Comparison of ENCODE assay signal across 38 mouse cellular contexts in genomic region chr2:84935065-84935464, GRCm38 (mm10). TPM values are rescaled to one million over a fixed set of nuclear protein-coding genes. Genes with fewer than 3 reads are reported as not detected.
DNase-seq lines count a peak whose midpoint lies in the region; ATAC-seq and TF ChIP-seq lines count a peak whose summit lies in the region.
"Had no signal": no experiment of that assay in that cellular context is flagged by ENCODE, and none has a peak within 500 bp of the region (broad histone marks: within the 10 kb centered on the region; RNA-seq: fewer than 3 reads in every experiment).

No protein-coding gene starts in this region.

- no peak for TF ChIP-seq CTCF in hindbrain, postnatal 0 days (IDR thresholded peaks at IDR 0.05; ENCODE audit: low read depth)
- no peak for TF ChIP-seq CTCF in midbrain, postnatal 0 days (IDR thresholded peaks at IDR 0.05)

- peaks cover 6% of the 10 kb centered on the region for H3K4me1 ChIP-seq in forebrain, embryonic 13.5 days
- H3K4me1 ChIP-seq in forebrain, embryonic 16.5 days (replicated peaks; ENCODE audit: control insufficient read depth, insufficient read depth, low read length) = peaks cover 3% of the 10 kb centered on the region; the same call in 1 of the 2 replicates
- H3K4me1 ChIP-seq in hindbrain, postnatal 0 days (ENCODE audit: insufficient read depth, low read length) = peaks cover 5% of the 10 kb centered on the region; the same call in 1 of the 2 replicates
- H3K4me1 ChIP-seq in hindbrain, embryonic 10.5 days (replicated peaks) = peaks cover 22% of the 10 kb centered on the region
- H3K4me1 ChIP-seq in midbrain, embryonic 14.5 days (ENCODE audit: control insufficient read depth, insufficient read depth, low read length) = 0 out of 2 replicates have a peak, but pooled peaks cover 4% of the 10 kb centered on the region
- peaks cover 20% of the 10 kb centered on the region for H3K4me1 ChIP-seq in midbrain, embryonic 10.5 days
- H3K4me1 ChIP-seq in midbrain, postnatal 0 days (ENCODE audit: insufficient read depth, low read length) = no peaks in the 10 kb centered on the region

- H3K27ac ChIP-seq in forebrain, embryonic 13.5 days = no peak overlapping the region
- H3K27ac ChIP-seq in forebrain, embryonic 16.5 days (ENCODE audit: low read length) = no peak overlapping the region
- no peak overlapping the region for H3K27ac ChIP-seq in hindbrain, postnatal 0 days
- H3K27ac ChIP-seq in hindbrain, embryonic 10.5 days = no peak overlapping the region
- H3K27ac ChIP-seq in midbrain, embryonic 14.5 days (replicated peaks; ENCODE audit: low read depth, low read length) = no peak overlapping the region
- H3K27ac ChIP-seq in midbrain, embryonic 10.5 days (replicated peaks) = no peak overlapping the region
- no peak overlapping the region for H3K27ac ChIP-seq in midbrain, postnatal 0 days (ENCODE audit: low read depth, low read length)
- H3K27ac ChIP-seq: embryonic facial prominence, embryonic 12.5 days; heart, embryonic 15.5 days; hindbrain, embryonic 14.5 days; left cerebral cortex, adult 2 months; limb, embryonic 12.5 days; stomach, embryonic 15.5 days had no signal

- no peak overlapping the region for H3K4me3 ChIP-seq in forebrain, embryonic 13.5 days
- H3K4me3 ChIP-seq in forebrain, embryonic 16.5 days (replicated peaks; ENCODE audit: low read length) = no peak overlapping the region
- no peak overlapping the region for H3K4me3 ChIP-seq in hindbrain, postnatal 0 days (ENCODE audit: low read length)
- H3K4me3 ChIP-seq in hindbrain, embryonic 10.5 days = no peak overlapping the region
- no peak overlapping the region for H3K4me3 ChIP-seq in midbrain, embryonic 14.5 days (replicated peaks; ENCODE audit: low read depth, low read length)
- H3K4me3 ChIP-seq in midbrain, embryonic 10.5 days = no peak overlapping the region
- H3K4me3 ChIP-seq in midbrain, postnatal 0 days (ENCODE audit: low read depth, low read length) = no peak overlapping the region
- H3K4me3 ChIP-seq: embryonic facial prominence, embryonic 12.5 days; gastrocnemius, adult 2 months; heart, embryonic 15.5 days; left cerebral cortex, adult 2 months; limb, embryonic 12.5 days; megakaryocyte, embryonic 14.5 days; stomach, embryonic 15.5 days had no signal

- WGBS in forebrain, embryonic 13.5 days = 29% methylated on average over 5 of the region's 5 CpGs
- 37% methylated on average over 5 of the region's 5 CpGs for WGBS in forebrain, embryonic 16.5 days
- 63% methylated on average over 5 of the region's 5 CpGs for WGBS in hindbrain, postnatal 0 days
- 85% methylated on average over 5 of the region's 5 CpGs for WGBS in hindbrain, embryonic 10.5 days
- 35% methylated on average over 5 of the region's 5 CpGs for WGBS in midbrain, embryonic 14.5 days
- 57% methylated on average over 5 of the region's 5 CpGs for WGBS in midbrain, embryonic 10.5 days
- 39% methylated on average over 5 of the region's 5 CpGs for WGBS in midbrain, postnatal 0 days

- no peak overlapping the region for H3K4me2 ChIP-seq in forebrain, embryonic 13.5 days
- no peak overlapping the region for H3K4me2 ChIP-seq in forebrain, embryonic 16.5 days (ENCODE audit: low read length)
- no peak overlapping the region for H3K4me2 ChIP-seq in hindbrain, postnatal 0 days (ENCODE audit: low read depth, low read length)
- H3K4me2 ChIP-seq in midbrain, embryonic 14.5 days (ENCODE audit: low read length) = no peak overlapping the region
- H3K4me2 ChIP-seq in midbrain, postnatal 0 days (ENCODE audit: low read depth, low read length, poor library complexity, severe bottlenecking) = no peak overlapping the region
- H3K4me2 ChIP-seq: embryonic facial prominence, embryonic 12.5 days; heart, embryonic 15.5 days; hindbrain, embryonic 14.5 days; limb, embryonic 12.5 days; stomach, embryonic 15.5 days had no signal

- H3K9me3 ChIP-seq in forebrain, embryonic 13.5 days (replicated peaks) = no peaks in the 10 kb centered on the region
- no peaks in the 10 kb centered on the region for H3K9me3 ChIP-seq in forebrain, embryonic 16.5 days (ENCODE audit: control insufficient read depth, low read length)
- no peaks in the 10 kb centered on the region for H3K9me3 ChIP-seq in hindbrain, postnatal 0 days (ENCODE audit: low read length)
- H3K9me3 ChIP-seq in hindbrain, embryonic 10.5 days = no peaks in the 10 kb centered on the region
- no peaks in the 10 kb centered on the region for H3K9me3 ChIP-seq in midbrain, embryonic 14.5 days (ENCODE audit: control insufficient read depth, low read length)
- no peaks in the 10 kb centered on the region for H3K9me3 ChIP-seq in midbrain, embryonic 10.5 days (replicated peaks)
- H3K9me3 ChIP-seq in midbrain, postnatal 0 days (ENCODE audit: low read length) = no peaks in the 10 kb centered on the region
- H3K9me3 ChIP-seq: heart, embryonic 15.5 days; limb, embryonic 12.5 days; stomach, embryonic 15.5 days had no signal

- DNase-seq in hindbrain, postnatal 0 days (ENCODE audit: low spot score) = peak; percentile 6
- DNase-seq in hindbrain, embryonic 10.5 days (ENCODE audit: low spot score) = no peak
- peak; percentile 51 for DNase-seq in midbrain, embryonic 14.5 days
- no peak for DNase-seq in midbrain, embryonic 10.5 days (ENCODE audit: low spot score)
- no peak for DNase-seq in midbrain, postnatal 0 days (ENCODE audit: low spot score)
- DNase-seq in layer of hippocampus, adult 8-10 months (ENCODE audit: low spot score in 2 of 2) = no peak
- DNase-seq: adrenal gland, postnatal 10 days; cerebellum, adult 11 months; cerebellum, adult 9-11 months; embryo, embryonic 11 days; gastrocnemius, adult 2 months; gastrocnemius, postnatal 36 days; heart, adult 18-20 months; lung, adult 18-20 months; lung, postnatal 4 days; right cerebral cortex, postnatal 25 days had no signal

- H3K9ac ChIP-seq in forebrain, embryonic 13.5 days = no peak overlapping the region
- H3K9ac ChIP-seq in forebrain, embryonic 16.5 days (replicated peaks; ENCODE audit: low read depth, low read length) = no peak overlapping the region
- no peak overlapping the region for H3K9ac ChIP-seq in hindbrain, postnatal 0 days (replicated peaks; ENCODE audit: low read length)
- no peak overlapping the region for H3K9ac ChIP-seq in midbrain, embryonic 14.5 days (replicated peaks; ENCODE audit: low read length)
- H3K9ac ChIP-seq in midbrain, postnatal 0 days (replicated peaks; ENCODE audit: low read length, poor library complexity, severe bottlenecking) = no peak overlapping the region
- H3K9ac ChIP-seq: embryonic facial prominence, embryonic 12.5 days; heart, embryonic 15.5 days; hindbrain, embryonic 14.5 days; limb, embryonic 12.5 days; stomach, embryonic 15.5 days had no signal

- H3K27me3 ChIP-seq in forebrain, embryonic 13.5 days = no peaks in the 10 kb centered on the region
- no peaks in the 10 kb centered on the region for H3K27me3 ChIP-seq in forebrain, embryonic 16.5 days (replicated peaks; ENCODE audit: control insufficient read depth, insufficient read depth, low read length)
- no peaks in the 10 kb centered on the region for H3K27me3 ChIP-seq in hindbrain, postnatal 0 days (ENCODE audit: insufficient read depth, low read length)
- no peaks in the 10 kb centered on the region for H3K27me3 ChIP-seq in hindbrain, embryonic 10.5 days (ENCODE audit: insufficient read depth, poor library complexity, severe bottlenecking)
- H3K27me3 ChIP-seq in midbrain, embryonic 14.5 days (ENCODE audit: control insufficient read depth, insufficient read depth, low read length) = no peaks in the 10 kb centered on the region
- no peaks in the 10 kb centered on the region; the same call in 1 of the 2 replicates for H3K27me3 ChIP-seq in midbrain, embryonic 10.5 days (ENCODE audit: low read depth, poor library complexity, severe bottlenecking)
- no peaks in the 10 kb centered on the region for H3K27me3 ChIP-seq in midbrain, postnatal 0 days (ENCODE audit: insufficient read depth, low read length)
- H3K27me3 ChIP-seq: embryonic facial prominence, embryonic 12.5 days; heart, embryonic 15.5 days; limb, embryonic 12.5 days; stomach, embryonic 15.5 days had no signal

- no peaks in the 10 kb centered on the region for H3K36me3 ChIP-seq in forebrain, embryonic 13.5 days (ENCODE audit: poor library complexity, severe bottlenecking)
- no peaks in the 10 kb centered on the region for H3K36me3 ChIP-seq in forebrain, embryonic 16.5 days (ENCODE audit: control insufficient read depth, insufficient read depth)
- no peaks in the 10 kb centered on the region for H3K36me3 ChIP-seq in hindbrain, postnatal 0 days (ENCODE audit: insufficient read depth, low read length)
- H3K36me3 ChIP-seq in hindbrain, embryonic 10.5 days = no peaks in the 10 kb centered on the region
- no peaks in the 10 kb centered on the region for H3K36me3 ChIP-seq in midbrain, embryonic 14.5 days (ENCODE audit: control insufficient read depth, insufficient read depth, low read length)
- H3K36me3 ChIP-seq in midbrain, embryonic 10.5 days = no peaks in the 10 kb centered on the region
- H3K36me3 ChIP-seq in midbrain, postnatal 0 days (ENCODE audit: insufficient read depth, low read length) = no peaks in the 10 kb centered on the region
- H3K36me3 ChIP-seq: heart, embryonic 15.5 days; stomach, embryonic 15.5 days had no signal

- peak; percentile 22; the same call in 1 of the 2 replicates for ATAC-seq in forebrain, embryonic 13.5 days
- no peak for ATAC-seq in forebrain, embryonic 16.5 days
- ATAC-seq in hindbrain, postnatal 0 days = no peak
- peak; percentile 26; the same call in 1 of the 2 replicates for ATAC-seq in midbrain, embryonic 14.5 days (ENCODE audit: low FRiP score, low TSS enrichment)
- ATAC-seq in midbrain, postnatal 0 days (ENCODE audit: low FRiP score) = 0 out of 2 replicates have a peak, but pooled peaks have one; percentile 6
- ATAC-seq: inflammation-experienced regulatory T-cells, adult 6 months; lung, postnatal 0 days; Patski had no signal

RNA-seq across cellular contexts. Expression of gene Slc43a3, which starts 1.3 kb away (rescaled TPM):
- polyA plus RNA-seq in forebrain, embryonic 13.5 days (2015; fragmentation: Nextera tagmentation; extraction: Ambion mirVana) = 5.9 and 6.6 TPM in 2 replicates
- polyA plus RNA-seq in forebrain, embryonic 16.5 days (2015; fragmentation: Nextera tagmentation; extraction: Ambion mirVana) = 6.6 and 7.2 TPM in 2 replicates
- 4.9 and 9.7 TPM in 2 replicates for total RNA-seq in hindbrain, postnatal 0 days (2014; rRNA removed)
- 4.1 and 6.4 TPM in 2 replicates for polyA plus RNA-seq in hindbrain, postnatal 0 days (2015; fragmentation: Nextera tagmentation; extraction: Ambion mirVana)
- 21.5 and 26.6 TPM in 2 replicates for polyA plus RNA-seq in hindbrain, embryonic 10.5 days (2016; fragmentation: Nextera tagmentation; extraction: Ambion mirVana)
- polyA plus RNA-seq in midbrain, embryonic 14.5 days (2014; fragmentation: Nextera tagmentation; extraction: Ambion mirVana) = 1.7 and 4.2 TPM in 2 replicates
- polyA plus RNA-seq in midbrain, embryonic 10.5 days (2016; fragmentation: Nextera tagmentation; extraction: Ambion mirVana) = 22.1 and 24.7 TPM in 2 replicates
- total RNA-seq in midbrain, postnatal 0 days (2014; rRNA removed) = 1.7 and 2.0 TPM in 2 replicates
- polyA plus RNA-seq in midbrain, postnatal 0 days (2015; fragmentation: Nextera tagmentation; extraction: Ambion mirVana) = 1.9 and 2.0 TPM in 2 replicates
- 1 to 10 TPM in 3 of 4 experiments, not detected in 1; 1.1 to 3.1 (median 2.1) TPM for total RNA-seq in layer of hippocampus, adult 8-10 months (2022)
- polyA plus RNA-seq: Patski had no signal

RNA-seq across cellular contexts. Expression of gene Prg2, which starts 45.2 kb away (rescaled TPM):
- polyA plus RNA-seq in forebrain, embryonic 13.5 days (2015; fragmentation: Nextera tagmentation; extraction: Ambion mirVana) = 0.44 TPM in 1 of 2 replicates, not detected in the other
- polyA plus RNA-seq in forebrain, embryonic 16.5 days (2015; fragmentation: Nextera tagmentation; extraction: Ambion mirVana) = not detected in 2 replicates
- not detected in 2 replicates for total RNA-seq in hindbrain, postnatal 0 days (2014; rRNA removed)
- not detected in 2 replicates for polyA plus RNA-seq in hindbrain, postnatal 0 days (2015; fragmentation: Nextera tagmentation; extraction: Ambion mirVana)
- polyA plus RNA-seq in hindbrain, embryonic 10.5 days (2016; fragmentation: Nextera tagmentation; extraction: Ambion mirVana) = not detected in 2 replicates
- polyA plus RNA-seq in midbrain, embryonic 14.5 days (2014; fragmentation: Nextera tagmentation; extraction: Ambion mirVana) = not detected in 2 replicates
- 0.32 TPM in 1 of 2 replicates, not detected in the other for polyA plus RNA-seq in midbrain, embryonic 10.5 days (2016; fragmentation: Nextera tagmentation; extraction: Ambion mirVana)
- not detected in 2 replicates for total RNA-seq in midbrain, postnatal 0 days (2014; rRNA removed)
- polyA plus RNA-seq in midbrain, postnatal 0 days (2015; fragmentation: Nextera tagmentation; extraction: Ambion mirVana) = not detected in 2 replicates
- total RNA-seq in layer of hippocampus, adult 8-10 months (2022) = not detected
- total RNA-seq: gastrocnemius, adult 2 months; gastrocnemius, postnatal 36 days; heart, adult 18-20 months; heart, postnatal 25 days; layer of hippocampus, adult 18-20 months; layer of hippocampus, postnatal 14 days; left cerebral cortex, adult 2 months; left cerebral cortex, postnatal 25 days had no signal
- polyA plus RNA-seq: forebrain, embryonic 11.5 days; frontal cortex, adult 2 months; G1E; hindbrain, embryonic 14.5 days; kidney, embryonic 14.5 days; lung, postnatal 0 days; neural tube, embryonic 14.5 days; Patski had no signal

RNA-seq across cellular contexts. Expression of gene Rtn4rl2, which starts 48.6 kb away (rescaled TPM):
- 3.6 and 5.6 TPM in 2 replicates for polyA plus RNA-seq in forebrain, embryonic 13.5 days (2015; fragmentation: Nextera tagmentation; extraction: Ambion mirVana)
- 9.8 and 11.4 TPM in 2 replicates for polyA plus RNA-seq in forebrain, embryonic 16.5 days (2015; fragmentation: Nextera tagmentation; extraction: Ambion mirVana)
- total RNA-seq in hindbrain, postnatal 0 days (2014; rRNA removed) = 10.1 and 12.2 TPM in 2 replicates
- 4.2 and 4.3 TPM in 2 replicates for polyA plus RNA-seq in hindbrain, postnatal 0 days (2015; fragmentation: Nextera tagmentation; extraction: Ambion mirVana)
- polyA plus RNA-seq in hindbrain, embryonic 10.5 days (2016; fragmentation: Nextera tagmentation; extraction: Ambion mirVana) = 3.8 and 4.0 TPM in 2 replicates
- 4.5 and 5.6 TPM in 2 replicates for polyA plus RNA-seq in midbrain, embryonic 14.5 days (2014; fragmentation: Nextera tagmentation; extraction: Ambion mirVana)
- 1.4 and 1.8 TPM in 2 replicates for polyA plus RNA-seq in midbrain, embryonic 10.5 days (2016; fragmentation: Nextera tagmentation; extraction: Ambion mirVana)
- 7.7 and 11.4 TPM in 2 replicates for total RNA-seq in midbrain, postnatal 0 days (2014; rRNA removed)
- 6.3 and 6.5 TPM in 2 replicates for polyA plus RNA-seq in midbrain, postnatal 0 days (2015; fragmentation: Nextera tagmentation; extraction: Ambion mirVana)
- total RNA-seq in layer of hippocampus, adult 8-10 months (2022) = 10 to 100 TPM; 63.8 to 85.9 (median 79.0) TPM
- total RNA-seq: G1E; monocyte, adult 5-6 weeks had no signal
- polyA plus RNA-seq: G1E; inflammation-experienced regulatory T-cells, adult 6 months had no signal

RNA-seq across cellular contexts. Expression of gene Prg3, which starts 53.0 kb away (rescaled TPM):
- polyA plus RNA-seq in forebrain, embryonic 13.5 days (2015; fragmentation: Nextera tagmentation; extraction: Ambion mirVana) = not detected in 2 replicates
- polyA plus RNA-seq in forebrain, embryonic 16.5 days (2015; fragmentation: Nextera tagmentation; extraction: Ambion mirVana) = not detected in 2 replicates
- not detected in 2 replicates for total RNA-seq in hindbrain, postnatal 0 days (2014; rRNA removed)
- not detected in 2 replicates for polyA plus RNA-seq in hindbrain, postnatal 0 days (2015; fragmentation: Nextera tagmentation; extraction: Ambion mirVana)
- polyA plus RNA-seq in hindbrain, embryonic 10.5 days (2016; fragmentation: Nextera tagmentation; extraction: Ambion mirVana) = not detected in 2 replicates
- not detected in 2 replicates for polyA plus RNA-seq in midbrain, embryonic 14.5 days (2014; fragmentation: Nextera tagmentation; extraction: Ambion mirVana)
- polyA plus RNA-seq in midbrain, embryonic 10.5 days (2016; fragmentation: Nextera tagmentation; extraction: Ambion mirVana) = not detected in 2 replicates
- not detected in 2 replicates for total RNA-seq in midbrain, postnatal 0 days (2014; rRNA removed)
- not detected in 2 replicates for polyA plus RNA-seq in midbrain, postnatal 0 days (2015; fragmentation: Nextera tagmentation; extraction: Ambion mirVana)
- total RNA-seq in layer of hippocampus, adult 8-10 months (2022) = not detected
- total RNA-seq: gastrocnemius, adult 2 months; gastrocnemius, postnatal 36 days; heart, adult 18-20 months; heart, postnatal 25 days; layer of hippocampus, adult 18-20 months; layer of hippocampus, postnatal 14 days; left cerebral cortex, adult 2 months; left cerebral cortex, postnatal 25 days; monocyte, adult 5-6 weeks had no signal
- polyA plus RNA-seq: embryonic facial prominence, embryonic 12.5 days; forebrain, embryonic 11.5 days; frontal cortex, adult 2 months; heart, embryonic 15.5 days; hindbrain, embryonic 14.5 days; inflammation-experienced regulatory T-cells, adult 6 months; kidney, embryonic 14.5 days; limb, embryonic 12.5 days; lung, postnatal 0 days; neural tube, embryonic 14.5 days; Patski had no signal

Comparison
In these comparisons a context has a peak if more than half of its experiments do, and no peak if none do; other contexts are left out.
1. ATAC-seq: peak in forebrain, embryonic 13.5 days (single experiment), midbrain, embryonic 14.5 days (single experiment) and midbrain, postnatal 0 days (single experiment); none in forebrain, embryonic 16.5 days (single experiment) and hindbrain, postnatal 0 days (single experiment).
2. DNase-seq: peak in hindbrain, postnatal 0 days (single experiment) and midbrain, embryonic 14.5 days (single experiment); none in hindbrain, embryonic 10.5 days (single experiment), midbrain, embryonic 10.5 days (single experiment), midbrain, postnatal 0 days (single experiment) and layer of hippocampus, adult 8-10 months (0 of 2).